8 mouse cellular contexts compared by ENCODE assay signal in genomic region chr7:80729662-80730061, GRCm38 (mm10). TPM values are rescaled to one million over a fixed set of nuclear protein-coding genes. Genes with fewer than 3 reads are reported as not detected.
DNase-seq lines count a peak whose midpoint lies in the region; ATAC-seq and TF ChIP-seq lines count a peak whose summit lies in the region.

No protein-coding gene starts in this region.

- DNase-seq in 416B (ENCODE audit: low read depth) (peak; percentile 63), R1 (ENCODE audit: low read depth, low spot score) (peak; percentile 57)
- DNase-seq in cerebellum, postnatal 25 days: peak; percentile 82 to 87
- DNase-seq in gastrocnemius, postnatal 10 days: peak; percentile 83
- DNase-seq in kidney, adult 9 months: peak; percentile 67
- peak; percentile 24 for DNase-seq in liver, adult 2 months (ENCODE audit: extremely low read depth, low read depth, low spot score)
- DNase-seq in neural tube, embryonic 11.5 days (ENCODE audit: low spot score): peak; percentile 77
- peak; percentile 85 for DNase-seq in testis, postnatal 10 days (ENCODE audit: low spot score)

- H3K27ac ChIP-seq in liver, adult 2 months (replicated peaks; ENCODE audit: insufficient read depth, low read depth, low read length): no peak overlapping the region
- no peak overlapping the region for H3K27ac ChIP-seq in neural tube, embryonic 11.5 days (ENCODE audit: low read depth, low read length)

- no peak overlapping the region for H3K4me3 ChIP-seq in liver, adult 2 months (ENCODE audit: insufficient read depth, low read depth, low read length)
- H3K4me3 ChIP-seq in neural tube, embryonic 11.5 days (ENCODE audit: low read depth, low read length): no peak overlapping the region

- 27% methylated on average over 8 of the region's 8 CpGs for WGBS in liver, adult 2 months
- WGBS in neural tube, embryonic 11.5 days: 33% methylated on average over 8 of the region's 8 CpGs

- no peak for ATAC-seq in neural tube, embryonic 11.5 days (ENCODE audit: insufficient read depth, low FRiP score, low TSS enrichment)

- no peaks in the 10 kb centered on the region for H3K27me3 ChIP-seq in liver, adult 2 months (ENCODE audit: control insufficient read depth, insufficient read depth, low read length)
- no peaks in the 10 kb centered on the region for H3K27me3 ChIP-seq in neural tube, embryonic 11.5 days (ENCODE audit: control insufficient read depth, insufficient read depth, low read length)

- H3K4me1 ChIP-seq in liver, adult 2 months (ENCODE audit: control insufficient read depth, insufficient read depth, low read length): no peaks in the 10 kb centered on the region
- H3K4me1 ChIP-seq in neural tube, embryonic 11.5 days (ENCODE audit: control insufficient read depth, insufficient read depth, low read length): no peaks in the 10 kb centered on the region

- peaks cover 6% of the 10 kb centered on the region; the same call in 1 of the 2 replicates for H3K36me3 ChIP-seq in liver, adult 2 months (ENCODE audit: control insufficient read depth, insufficient read depth, low read length)
- no peaks in the 10 kb centered on the region for H3K36me3 ChIP-seq in neural tube, embryonic 11.5 days (ENCODE audit: control insufficient read depth, insufficient read depth, low read length)

- H3K79me2 ChIP-seq in liver, adult 2 months (ENCODE audit: control insufficient read depth, insufficient read depth, low read length): no peaks in the 10 kb centered on the region

- peak; percentile 94 for TF ChIP-seq CTCF in liver, adult 2 months (IDR thresholded peaks at IDR 0.05; ENCODE audit: low read depth, low read length)

- H3K9ac ChIP-seq in liver, adult 2 months (ENCODE audit: low read depth, low read length): no peak overlapping the region
- no peak overlapping the region for H3K9ac ChIP-seq in neural tube, embryonic 11.5 days (ENCODE audit: low read length)

- no peak overlapping the region for H3K4me2 ChIP-seq in neural tube, embryonic 11.5 days (ENCODE audit: low read depth)

- no peak for TF ChIP-seq POLR2A in liver, adult 2 months (IDR thresholded peaks at IDR 0.05; ENCODE audit: extremely low read depth, insufficient read depth, low read length)

- H3K9me3 ChIP-seq in neural tube, embryonic 11.5 days (ENCODE audit: control insufficient read depth, low read length): no peaks in the 10 kb centered on the region

RNA-seq across cellular contexts. Expression of gene Crtc3, which starts 41.0 kb away (rescaled TPM):
- 10 to 100 TPM; 16.7 to 25.1 TPM for total RNA-seq in gastrocnemius, postnatal 10 days (2021)
- total RNA-seq in liver, adult 2 months (2014; rRNA removed): 3.0 and 5.4 TPM in 2 replicates
- 8.7 and 12.9 TPM in 2 replicates for polyA plus RNA-seq in liver, adult 2 months (2012; rRNA removed)
- polyA plus RNA-seq in neural tube, embryonic 11.5 days (2014; fragmentation: Nextera tagmentation; extraction: Ambion mirVana): 11.8 and 11.9 TPM in 2 replicates

Comparison
In these comparisons a context has a peak if more than half of its experiments do, and no peak if none do; other contexts are left out.
1. DNase-seq: peak in every context shown above with its lines; median percentile 85 in testis, postnatal 10 days; 84 in cerebellum, postnatal 25 days; 83 in gastrocnemius, postnatal 10 days; 77 in neural tube, embryonic 11.5 days; 67 in kidney, adult 9 months; 63 in 416B; 57 in R1; 24 in liver, adult 2 months.